In genomic region chr1:152524987-152525648, GRCm38 (mm10) we compare ENCODE assay signal across 8 mouse cellular contexts.
DNase-seq lines count a peak whose midpoint lies in the region; ATAC-seq and TF ChIP-seq lines count a peak whose summit lies in the region.

No protein-coding gene starts in this region.

- peak; percentile 46 to 92 (median 73) for TF ChIP-seq CTCF in MEL (IDR thresholded peaks at IDR 0.05 in 2 of 3, conservative IDR thresholded peaks at IDR 0.05 in 1 of 3; ENCODE audit: control insufficient read depth in 1 of 3, insufficient read depth in 1 of 3, low read depth in 2 of 3, low read length in 3 of 3, poor library complexity in 1 of 3, severe bottlenecking in 1 of 3)
- TF ChIP-seq CTCF in cerebellum, adult 2 months (IDR thresholded peaks at IDR 0.05; ENCODE audit: borderline replicate concordance, insufficient read depth, low read depth, low read length) = peak; percentile 83

- TF ChIP-seq RAD21 in MEL (IDR thresholded peaks at IDR 0.05; ENCODE audit: low read depth, low read length) = peak; percentile 96

- H3K9ac ChIP-seq in MEL (ENCODE audit: control insufficient read depth, low read depth, low read length, poor library complexity, severe bottlenecking) = no peak overlapping the region
- no peak overlapping the region for H3K9ac ChIP-seq in lung, embryonic 16.5 days (ENCODE audit: low read length)

- no peak for TF ChIP-seq EP300 in MEL (IDR thresholded peaks at IDR 0.05; ENCODE audit: low read depth in 1 of 2, low read length in 2 of 2)

- no peak for TF ChIP-seq POLR2A in MEL (IDR thresholded peaks at IDR 0.05; ENCODE audit: control insufficient read depth in 1 of 2, insufficient read depth in 1 of 2, low read depth in 1 of 2, low read length in 2 of 2, poor library complexity in 1 of 2)
- TF ChIP-seq POLR2A in cerebellum, adult 2 months (IDR thresholded peaks at IDR 0.05; ENCODE audit: borderline replicate concordance, insufficient read depth, low read length) = no peak

- H3K4me1 ChIP-seq in MEL (ENCODE audit: control insufficient read depth in 1 of 2, insufficient read depth in 2 of 2, low read length in 2 of 2) = peaks cover 5 to 22% of the 10 kb centered on the region in 2 experiments
- no peaks in the 10 kb centered on the region for H3K4me1 ChIP-seq in cerebellum, adult 2 months (ENCODE audit: control insufficient read depth, insufficient read depth, low read length)
- H3K4me1 ChIP-seq in hindbrain, embryonic 10.5 days (replicated peaks) = peaks cover 4% of the 10 kb centered on the region; the same call in 1 of the 2 replicates
- 0 out of 2 replicates have a peak, but pooled peaks cover 3% of the 10 kb centered on the region for H3K4me1 ChIP-seq in lung, embryonic 16.5 days (replicated peaks; ENCODE audit: control insufficient read depth, insufficient read depth, low read length)

- H3K4me2 ChIP-seq in lung, embryonic 16.5 days (ENCODE audit: low read depth, low read length) = no peak overlapping the region

- ATAC-seq in frontal cortex, adult (ENCODE audit: low TSS enrichment) = peak; percentile 72
- ATAC-seq in lung, embryonic 16.5 days (ENCODE audit: low read depth) = peak; percentile 78

- H3K27ac ChIP-seq in MEL (ENCODE audit: control insufficient read depth, low read depth, low read length) = no peak overlapping the region
- H3K27ac ChIP-seq in cerebellum, adult 2 months (ENCODE audit: insufficient read depth, low read length) = no peak overlapping the region
- peak overlapping the region; percentile 31 for H3K27ac ChIP-seq in hindbrain, embryonic 10.5 days
- no peak overlapping the region for H3K27ac ChIP-seq in lung, embryonic 16.5 days (ENCODE audit: low read length)

- 14% methylated on average over 6 of the region's 6 CpGs for WGBS in cerebellum, adult 2 months
- WGBS in hindbrain, embryonic 10.5 days = 27% methylated on average over 6 of the region's 6 CpGs
- WGBS in lung, embryonic 16.5 days = 18% methylated on average over 6 of the region's 6 CpGs

- no peaks in the 10 kb centered on the region for H3K79me2 ChIP-seq in MEL (ENCODE audit: control insufficient read depth, insufficient read depth, low read length, poor library complexity)

- peaks cover 0 to 8% of the 10 kb centered on the region in 2 experiments; a peak in 2 of 4 replicates for H3K36me3 ChIP-seq in MEL (ENCODE audit: control insufficient read depth in 1 of 2, insufficient read depth in 2 of 2, low read length in 2 of 2)
- H3K36me3 ChIP-seq in hindbrain, embryonic 10.5 days = peaks cover 68% of the 10 kb centered on the region
- peaks cover 5% of the 10 kb centered on the region; the same call in 1 of the 2 replicates for H3K36me3 ChIP-seq in lung, embryonic 16.5 days (ENCODE audit: control insufficient read depth, insufficient read depth, low read length)

- H3K9me3 ChIP-seq in MEL (replicated peaks; ENCODE audit: insufficient read depth, low read length) = no peaks in the 10 kb centered on the region
- H3K9me3 ChIP-seq in hindbrain, embryonic 10.5 days = no peaks in the 10 kb centered on the region
- H3K9me3 ChIP-seq in lung, embryonic 16.5 days (ENCODE audit: control insufficient read depth, low read length) = no peaks in the 10 kb centered on the region

- peak; percentile 84 for DNase-seq in MEL (ENCODE audit: low read depth, low spot score)
- peak; percentile 67 to 69 for DNase-seq in cerebellum, adult 2 months
- peak; percentile 71 for DNase-seq in hindbrain, embryonic 10.5 days (ENCODE audit: low spot score)
- peak; percentile 85 for DNase-seq in layer of hippocampus, adult 9-10 months (ENCODE audit: low spot score)
- DNase-seq in ovary, postnatal 10 days (ENCODE audit: low spot score) = peak; percentile 24
- DNase-seq in thymus, postnatal 10 days (ENCODE audit: low spot score in 2 of 2) = peak; percentile 27 to 70

- 0 out of 4 replicates have a peak overlapping the region, but pooled peaks of 1 of the 2 experiments have one; percentile 9 for H3K4me3 ChIP-seq in MEL (ENCODE audit: control insufficient read depth in 1 of 2, insufficient read depth in 1 of 2, low read depth in 2 of 2, low read length in 2 of 2)
- H3K4me3 ChIP-seq in cerebellum, adult 2 months (replicated peaks; ENCODE audit: insufficient read depth, low read depth, low read length) = no peak overlapping the region
- H3K4me3 ChIP-seq in hindbrain, embryonic 10.5 days = no peak overlapping the region
- H3K4me3 ChIP-seq in lung, embryonic 16.5 days (ENCODE audit: low read length) = no peak overlapping the region

- H3K27me3 ChIP-seq in MEL (ENCODE audit: control insufficient read depth in 1 of 2, insufficient read depth in 2 of 2, low read length in 2 of 2) = peaks cover 0 to 2% of the 10 kb centered on the region in 2 experiments; a peak in 1 of 4 replicates
- no peaks in the 10 kb centered on the region for H3K27me3 ChIP-seq in cerebellum, adult 2 months (ENCODE audit: control insufficient read depth, insufficient read depth, low read length)
- no peaks in the 10 kb centered on the region for H3K27me3 ChIP-seq in hindbrain, embryonic 10.5 days (ENCODE audit: insufficient read depth, poor library complexity, severe bottlenecking)
- no peaks in the 10 kb centered on the region for H3K27me3 ChIP-seq in lung, embryonic 16.5 days (ENCODE audit: control insufficient read depth, insufficient read depth, low read depth, low read length)

TF ChIP-seq in MEL, 35 proteins besides CTCF, POLR2A, EP300 and RAD21:
- TF ChIP-seq SIN3A (IDR thresholded peaks at IDR 0.05; ENCODE audit: low read length) (peak; percentile 43), ZKSCAN1 (IDR thresholded peaks at IDR 0.05; ENCODE audit: low read depth, low read length) (no peak), BHLHE40 (IDR thresholded peaks at IDR 0.05; ENCODE audit: borderline replicate concordance, low read depth, low read length) (peak; percentile 38; the same call in 1 of the 2 replicates), ZMIZ1 (IDR thresholded peaks at IDR 0.05; ENCODE audit: low read depth, low read length) (no peak), TBP (IDR thresholded peaks at IDR 0.05; ENCODE audit: low read depth, low read length) (no peak), USF1 (IDR thresholded peaks at IDR 0.05; ENCODE audit: low read depth, low read length) (no peak), GABPA (IDR thresholded peaks at IDR 0.05; ENCODE audit: low read depth, low read length) (no peak), SMC3 (IDR thresholded peaks at IDR 0.05; ENCODE audit: low read depth, low read length) (peak; percentile 88), ZC3H11A (IDR thresholded peaks at IDR 0.05; ENCODE audit: low read depth, low read length) (peak; percentile 90), MYC (IDR thresholded peaks at IDR 0.05; ENCODE audit: low read depth, low read length) (0 out of 2 replicates have a peak, but pooled peaks have one; percentile 42), USF2 (IDR thresholded peaks at IDR 0.05; ENCODE audit: borderline replicate concordance in 1 of 2, insufficient read depth in 1 of 2, low read depth in 1 of 2, low read length in 2 of 2) (no peak), HCFC1 (IDR thresholded peaks at IDR 0.05; ENCODE audit: low read depth, low read length) (no peak)

Comparison
In these comparisons a context has a peak if more than half of its experiments do, and no peak if none do; other contexts are left out.
1. DNase-seq: peak in every context shown above with its lines; median percentile 85 in layer of hippocampus, adult 9-10 months; 84 in MEL; 71 in hindbrain, embryonic 10.5 days; 68 in cerebellum, adult 2 months; 48 in thymus, postnatal 10 days; 24 in ovary, postnatal 10 days.